Comparison of ENCODE assay signal across 19 mouse cellular contexts in the genomic region with DNA sequence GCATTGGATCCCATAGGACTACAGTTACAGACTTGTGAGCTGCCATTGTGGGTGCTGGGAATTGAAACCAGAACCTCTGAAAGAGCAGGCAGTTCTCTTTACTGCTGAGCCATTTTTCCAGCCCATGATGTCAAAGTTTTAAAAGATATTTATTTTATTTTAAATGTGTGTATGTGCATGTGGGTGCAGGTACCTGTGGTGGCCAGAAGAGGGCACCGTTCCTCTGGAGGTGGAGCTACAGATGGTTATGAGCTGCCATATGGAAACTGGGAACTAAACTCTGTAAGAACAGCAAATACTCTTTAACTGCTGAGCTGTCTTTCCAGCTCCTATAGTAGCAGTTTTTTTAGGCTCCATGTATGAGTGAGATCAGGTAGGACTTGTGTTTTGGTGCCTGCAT. TPM values are rescaled to one million over a fixed set of nuclear protein-coding genes. Genes with fewer than 3 reads are reported as not detected.
A peak's percentile ranks its signal among the peaks of the same experiment; 100 is the strongest.
DNase-seq lines count a peak whose midpoint lies in the region; ATAC-seq and TF ChIP-seq lines count a peak whose summit lies in the region.
"Had no signal": no experiment of that assay in that cellular context is flagged by ENCODE, and none has a peak within 500 bp of the region (broad histone marks: within the 10 kb centered on the region; RNA-seq: fewer than 3 reads in every experiment).

No protein-coding gene starts in this region.

- intact Hi-C loops in heart, adult 2 months (cut with DNase I): no loop called here

- H3K4me2 ChIP-seq in liver, postnatal 0 days (ENCODE audit: low read depth, low read length): no peak overlapping the region
- H3K4me2 ChIP-seq: embryonic facial prominence, embryonic 15.5 days; heart, embryonic 13.5 days; lung, embryonic 15.5 days; midbrain, embryonic 15.5 days had no signal

- no peaks in the 10 kb centered on the region for H3K27me3 ChIP-seq in heart, adult 2 months (ENCODE audit: control insufficient read depth, insufficient read depth, low read length)
- H3K27me3 ChIP-seq in liver, postnatal 0 days (ENCODE audit: insufficient read depth, low read length): no peaks in the 10 kb centered on the region
- H3K27me3 ChIP-seq in MEL (ENCODE audit: control insufficient read depth in 1 of 2, insufficient read depth in 2 of 2, low read length in 2 of 2): no peaks in the 10 kb centered on the region; a peak in 1 of 4 replicates
- H3K27me3 ChIP-seq in small intestine, adult 2 months (ENCODE audit: control insufficient read depth, insufficient read depth, low read length): no peaks in the 10 kb centered on the region; the same call in 1 of the 2 replicates
- H3K27me3 ChIP-seq: embryonic facial prominence, embryonic 15.5 days; heart, embryonic 13.5 days; lung, embryonic 15.5 days; midbrain, embryonic 15.5 days had no signal

- no peak overlapping the region for H3K4me3 ChIP-seq in heart, adult 2 months
- H3K4me3 ChIP-seq in liver, postnatal 0 days (ENCODE audit: low read depth, low read length): no peak overlapping the region
- H3K4me3 ChIP-seq in MEL (ENCODE audit: control insufficient read depth in 1 of 2, insufficient read depth in 1 of 2, low read depth in 2 of 2, low read length in 2 of 2): no peak overlapping the region
- no peak overlapping the region for H3K4me3 ChIP-seq in small intestine, adult 2 months (ENCODE audit: low read depth, low read length)
- H3K4me3 ChIP-seq: embryonic facial prominence, embryonic 15.5 days; forebrain, embryonic 10.5 days; heart, embryonic 13.5 days; lung, embryonic 15.5 days; midbrain, embryonic 15.5 days had no signal

- peak; percentile 30 for TF ChIP-seq CTCF in heart, adult 2 months (IDR thresholded peaks at IDR 0.05)
- TF ChIP-seq CTCF in liver, postnatal 0 days (IDR thresholded peaks at IDR 0.05; ENCODE audit: low read depth): peak; percentile 23
- TF ChIP-seq CTCF in MEL (IDR thresholded peaks at IDR 0.05 in 2 of 3, conservative IDR thresholded peaks at IDR 0.05 in 1 of 3; ENCODE audit: control insufficient read depth in 1 of 3, insufficient read depth in 1 of 3, low read depth in 2 of 3, low read length in 3 of 3, poor library complexity in 1 of 3, severe bottlenecking in 1 of 3): peak; percentile 37 to 53 (median 37)
- TF ChIP-seq CTCF in small intestine, adult 2 months (IDR thresholded peaks at IDR 0.05; ENCODE audit: extremely low read depth, insufficient read length, insufficient replicate concordance, low read depth, low read length): peak; percentile 30; the same call in 1 of the 2 replicates

- no peak for TF ChIP-seq POLR2A in heart, adult 2 months (IDR thresholded peaks at IDR 0.05; ENCODE audit: insufficient read depth, low read depth, low read length)
- TF ChIP-seq POLR2A in MEL (IDR thresholded peaks at IDR 0.05; ENCODE audit: control insufficient read depth in 1 of 2, insufficient read depth in 1 of 2, low read depth in 1 of 2, low read length in 2 of 2, poor library complexity in 1 of 2): no peak
- no peak for TF ChIP-seq POLR2A in small intestine, adult 2 months (IDR thresholded peaks at IDR 0.05; ENCODE audit: low read depth, low read length)

- no peaks in the 10 kb centered on the region for H3K36me3 ChIP-seq in heart, adult 2 months (ENCODE audit: control insufficient read depth, insufficient read depth, low read length)
- no peaks in the 10 kb centered on the region for H3K36me3 ChIP-seq in liver, postnatal 0 days (replicated peaks; ENCODE audit: insufficient read depth, low read length)
- H3K36me3 ChIP-seq in MEL (ENCODE audit: control insufficient read depth in 1 of 2, insufficient read depth in 2 of 2, low read length in 2 of 2): no peaks in the 10 kb centered on the region
- peaks cover 35% of the 10 kb centered on the region for H3K36me3 ChIP-seq in small intestine, adult 2 months (ENCODE audit: control insufficient read depth, insufficient read depth, low read length)

- TF ChIP-seq EP300 in heart, adult 2 months (IDR thresholded peaks at IDR 0.05; ENCODE audit: insufficient read depth, low read depth, low read length): no peak
- no peak for TF ChIP-seq EP300 in liver, postnatal 0 days (IDR thresholded peaks at IDR 0.05; ENCODE audit: low read depth)
- TF ChIP-seq EP300 in MEL (IDR thresholded peaks at IDR 0.05; ENCODE audit: low read depth in 1 of 2, low read length in 2 of 2): no peak

- H3K9ac ChIP-seq in heart, adult 2 months (ENCODE audit: low read depth, low read length): no peak overlapping the region
- H3K9ac ChIP-seq in liver, postnatal 0 days (replicated peaks): no peak overlapping the region
- H3K9ac ChIP-seq in MEL (ENCODE audit: control insufficient read depth, low read depth, low read length, poor library complexity, severe bottlenecking): no peak overlapping the region
- H3K9ac ChIP-seq: embryonic facial prominence, embryonic 15.5 days; heart, embryonic 13.5 days; lung, embryonic 15.5 days; midbrain, embryonic 15.5 days had no signal

- 86% methylated on average over 1 of the region's 1 CpGs for WGBS in heart, adult 2 months
- 85% methylated on average over 1 of the region's 1 CpGs for WGBS in liver, postnatal 0 days (ENCODE audit: insufficient replicate concordance)
- 95% methylated on average over 1 of the region's 1 CpGs for WGBS in small intestine, adult 2 months

- no peaks in the 10 kb centered on the region; the same call in 1 of the 2 replicates for H3K4me1 ChIP-seq in heart, adult 2 months (ENCODE audit: control insufficient read depth, insufficient read depth, low read length)
- no peaks in the 10 kb centered on the region for H3K4me1 ChIP-seq in liver, postnatal 0 days (ENCODE audit: insufficient read depth)
- no peaks in the 10 kb centered on the region for H3K4me1 ChIP-seq in MEL (ENCODE audit: control insufficient read depth in 1 of 2, insufficient read depth in 2 of 2, low read length in 2 of 2)
- peaks cover 14% of the 10 kb centered on the region for H3K4me1 ChIP-seq in small intestine, adult 2 months (ENCODE audit: control insufficient read depth, insufficient read depth, insufficient read length, low read length)

- no peaks in the 10 kb centered on the region; the same call in 1 of the 2 replicates for H3K9me3 ChIP-seq in liver, postnatal 0 days (ENCODE audit: low read length)
- H3K9me3 ChIP-seq in MEL (replicated peaks; ENCODE audit: insufficient read depth, low read length): no peaks in the 10 kb centered on the region
- H3K9me3 ChIP-seq: embryonic facial prominence, embryonic 15.5 days; midbrain, embryonic 15.5 days had no signal

- no peaks in the 10 kb centered on the region for H3K79me2 ChIP-seq in heart, adult 2 months (replicated peaks; ENCODE audit: control insufficient read depth, insufficient read depth, low read length)
- no peaks in the 10 kb centered on the region for H3K79me2 ChIP-seq in MEL (ENCODE audit: control insufficient read depth, insufficient read depth, low read length, poor library complexity)

- H3K27ac ChIP-seq in heart, adult 2 months: no peak overlapping the region
- H3K27ac ChIP-seq in liver, postnatal 0 days (ENCODE audit: low read depth): no peak overlapping the region
- no peak overlapping the region for H3K27ac ChIP-seq in MEL (ENCODE audit: control insufficient read depth, low read depth, low read length)
- H3K27ac ChIP-seq in small intestine, adult 2 months (ENCODE audit: insufficient read depth, low read depth, low read length): no peak overlapping the region
- H3K27ac ChIP-seq: embryonic facial prominence, embryonic 15.5 days; forebrain, embryonic 10.5 days; heart, embryonic 13.5 days; lung, embryonic 15.5 days; midbrain, embryonic 15.5 days had no signal

- TF ChIP-seq RAD21 in MEL (IDR thresholded peaks at IDR 0.05; ENCODE audit: low read depth, low read length): no peak

- DNase-seq in heart, adult 2 months: no peak
- no peak for DNase-seq in heart, adult 9 months (ENCODE audit: low spot score in 2 of 2)
- no peak for DNase-seq in liver, postnatal 0 days
- DNase-seq in liver (no peak), MEL (ENCODE audit: low read depth, low spot score) (peak; percentile 30)
- DNase-seq: adrenal gland, postnatal 10 days; cerebellum, postnatal 10 days; embryo, embryonic 11 days; kidney, postnatal 10 days; retina, postnatal 1 day; right cerebral cortex, postnatal 4 days; thymus, adult 18-20 months had no signal

- no peak for ATAC-seq in liver, postnatal 0 days
- ATAC-seq in cerebellum, adult (ENCODE audit: insufficient number of reproducible peaks, low FRiP score, low TSS enrichment): no peak
- ATAC-seq: midbrain, embryonic 15.5 days had no signal

TF ChIP-seq in MEL, 35 proteins besides CTCF, POLR2A, EP300 and RAD21:
- TF ChIP-seq MEF2A (IDR thresholded peaks at IDR 0.05; ENCODE audit: extremely low read depth, insufficient replicate concordance, low read depth, low read length, poor library complexity, severe bottlenecking) (no peak), MYC (IDR thresholded peaks at IDR 0.05; ENCODE audit: low read depth, low read length) (no peak), ZNF384 (IDR thresholded peaks at IDR 0.05; ENCODE audit: low read depth, low read length) (no peak), MAZ (IDR thresholded peaks at IDR 0.05; ENCODE audit: low read depth, low read length) (no peak), KAT2A (conservative IDR thresholded peaks at IDR 0.05; ENCODE audit: low read depth, low read length) (no peak), E2F4 (IDR thresholded peaks at IDR 0.05; ENCODE audit: borderline replicate concordance, low read depth, low read length) (no peak), GABPA (IDR thresholded peaks at IDR 0.05; ENCODE audit: low read depth, low read length) (no peak), TBP (IDR thresholded peaks at IDR 0.05; ENCODE audit: low read depth, low read length) (no peak), CHD2 (IDR thresholded peaks at IDR 0.05; ENCODE audit: low read length) (no peak), RCOR1 (IDR thresholded peaks at IDR 0.05; ENCODE audit: low read depth, low read length) (no peak), ZKSCAN1 (IDR thresholded peaks at IDR 0.05; ENCODE audit: low read depth, low read length) (no peak)
TF ChIP-seq in MEL: peak in this region for 0.

RNA-seq across cellular contexts. Expression of gene Src, which starts 23.1 kb away (rescaled TPM):
- 1 to 10 TPM; 4.0 to 4.1 TPM for total RNA-seq in heart, adult 2 months (2021)
- 5.4 and 5.8 TPM in 2 replicates for polyA plus RNA-seq in heart, adult 2 months (2012; rRNA removed)
- polyA plus RNA-seq in liver, postnatal 0 days (2015; fragmentation: Nextera tagmentation; extraction: Ambion mirVana): 1.6 and 1.8 TPM in 2 replicates
- 0.23 and 0.29 TPM in 2 replicates for total RNA-seq in MEL (2012; rRNA removed)
- 1 to 10 TPM in 1 of 2 experiments, not detected in 1; 4.2 TPM for polyA plus RNA-seq in MEL (2012; ENCODE audit: insufficient read depth in 1 of 2, insufficient read length in 2 of 2, low read depth in 1 of 2, low replicate concordance in 2 of 2, missing spikeins in 1 of 2)
- 65.9 and 161 TPM in 2 replicates for polyA plus RNA-seq in small intestine, adult 2 months (2012; rRNA removed)
